Mouse (Mus musculus): Measurements from ENCODE around the gene Csf2rb. TPM values are rescaled to one million over a fixed set of nuclear protein-coding genes. Genes with fewer than 3 reads are reported as not detected.

Gene Csf2rb
- polyA plus RNA-seq, 1 experiment from 2014 or later = 0.36 TPM

DNA sequence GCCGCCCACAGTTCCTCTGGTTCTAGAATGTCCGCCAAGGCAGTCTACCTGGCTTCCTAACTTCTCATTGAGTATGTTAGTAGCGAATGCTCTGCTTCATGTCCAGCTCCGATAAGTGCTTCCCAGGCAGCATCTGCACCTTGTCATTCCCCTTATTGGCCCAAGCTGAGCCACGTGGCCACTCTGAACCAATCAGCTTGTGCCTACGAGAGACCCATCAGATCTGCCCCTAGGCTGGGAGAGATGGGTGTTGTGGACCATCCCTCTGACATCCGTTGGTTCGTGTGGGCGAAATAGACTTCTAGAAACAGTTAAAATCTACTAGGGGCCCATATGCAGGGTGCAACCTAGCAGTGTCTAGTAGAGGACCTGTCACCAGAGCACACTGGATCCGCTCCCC, 52.3 kb downstream of the Csf2rb start:
- CTCF ChIA-PET = interaction anchor here (1.2 kb wide), 1 partner anchor 9 kb away, joined by 5 read pairs; no protein-coding TSS in a partner anchor
- POLR2A ChIA-PET = no interaction called here
- DNase-seq (ENCODE audit: low read depth, low spot score) = no peak
- in situ Hi-C loops (cut with MboI; ENCODE audit: low pct_unique_long_range_greater_than_20kb) = no loop called here
- TF ChIP-seq CTCF (IDR thresholded peaks at IDR 0.05) = no peak
- no peaks in the 10 kb centered on the region for H3K27me3 ChIP-seq
- ATAC-seq = no peak

DNA sequence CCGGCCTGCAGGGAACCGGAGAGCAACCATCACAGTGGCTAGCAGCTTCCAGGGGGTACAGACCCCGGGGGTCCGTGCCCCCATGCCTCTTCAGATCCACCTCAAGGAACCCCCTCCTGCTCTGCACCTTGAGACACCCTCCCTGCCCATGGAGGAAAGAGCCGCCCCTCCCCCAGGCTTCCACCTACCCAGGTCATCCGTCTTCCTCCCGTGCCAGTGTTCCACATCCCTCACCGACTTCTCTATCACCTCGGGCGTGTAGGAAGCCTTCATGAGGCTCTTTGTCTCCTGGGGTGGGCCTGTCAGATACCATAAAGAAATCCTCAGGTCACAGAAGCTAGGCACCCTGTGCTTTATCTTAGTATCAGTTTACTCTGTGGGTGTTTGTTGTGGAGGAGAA, 53.0 kb downstream of the Csf2rb start:
- ChIA-PET POLR2A (no interaction called here), CTCF (interaction anchor here (1.2 kb wide), 1 partner anchor 10 kb away, joined by 5 read pairs; no protein-coding TSS in a partner anchor)
- no peaks in the 10 kb centered on the region for H3K27me3 ChIP-seq
- TF ChIP-seq CTCF (IDR thresholded peaks at IDR 0.05) = no peak
- no peak for ATAC-seq
- in situ Hi-C loops (cut with MboI; ENCODE audit: low pct_unique_long_range_greater_than_20kb) = no loop called here
- DNase-seq (ENCODE audit: low read depth, low spot score) = no peak

DNA sequence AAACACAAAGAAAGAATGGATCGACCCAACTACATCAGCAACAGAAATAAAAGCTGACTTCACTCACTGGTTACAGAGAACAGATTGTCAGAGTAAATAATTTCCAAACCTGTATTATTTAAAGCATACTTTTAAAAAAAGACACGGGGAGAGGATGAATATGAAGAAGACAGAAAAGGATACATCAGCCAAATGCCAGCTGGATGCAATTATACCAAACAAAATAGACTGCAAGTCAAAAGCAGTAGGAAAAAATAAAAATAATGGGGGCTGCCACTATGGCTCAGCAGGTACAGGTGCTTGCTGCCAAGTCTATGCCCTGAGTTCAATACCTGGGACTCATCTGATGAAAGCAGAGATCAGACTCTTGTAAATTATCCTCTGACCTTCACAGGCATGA, 54.7 kb downstream of the Csf2rb start:
- no peaks in the 10 kb centered on the region for H3K27me3 ChIP-seq
- POLR2A ChIA-PET = interaction anchor here (0.7 kb wide), 1 partner anchor 495 kb away, joined by 4 read pairs; no protein-coding TSS in a partner anchor
- TF ChIP-seq CTCF (IDR thresholded peaks at IDR 0.05) = no peak
- CTCF ChIA-PET = interaction anchor here (1.4 kb wide), 1 partner anchor 12 kb away, joined by 3 read pairs; no protein-coding TSS in a partner anchor
- no peak for DNase-seq (ENCODE audit: low read depth, low spot score)
- no peak for ATAC-seq
- in situ Hi-C loops (cut with MboI; ENCODE audit: low pct_unique_long_range_greater_than_20kb) = no loop called here

DNA sequence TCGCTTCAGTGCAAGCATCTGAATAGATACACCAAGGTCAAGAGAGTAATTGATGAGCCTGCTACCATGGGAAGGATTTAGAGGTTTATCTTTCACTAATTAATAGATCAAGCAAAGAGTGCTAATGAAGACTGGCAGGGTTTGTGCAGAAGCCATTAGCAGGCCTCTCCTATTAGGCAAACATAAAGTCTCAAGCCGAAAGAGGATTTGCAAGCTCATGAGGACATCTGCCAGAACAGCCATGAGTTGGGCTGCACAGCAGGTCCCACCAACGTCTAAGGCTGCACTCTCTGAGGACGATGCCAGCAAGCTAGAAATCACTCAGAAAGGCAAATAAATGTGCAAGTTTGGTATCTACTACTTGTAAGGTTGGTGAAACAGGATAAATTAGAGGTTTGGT, 55.2 kb downstream of the Csf2rb start:
- no peak for DNase-seq (ENCODE audit: low read depth, low spot score)
- H3K27me3 ChIP-seq = no peaks in the 10 kb centered on the region
- no peak for ATAC-seq
- ChIA-PET CTCF (interaction anchor here (1.4 kb wide), 1 partner anchor 12 kb away, joined by 3 read pairs; no protein-coding TSS in a partner anchor), POLR2A (no interaction called here)
- no peak for TF ChIP-seq CTCF (IDR thresholded peaks at IDR 0.05)
- in situ Hi-C loops (cut with MboI; ENCODE audit: low pct_unique_long_range_greater_than_20kb) = no loop called here

DNA sequence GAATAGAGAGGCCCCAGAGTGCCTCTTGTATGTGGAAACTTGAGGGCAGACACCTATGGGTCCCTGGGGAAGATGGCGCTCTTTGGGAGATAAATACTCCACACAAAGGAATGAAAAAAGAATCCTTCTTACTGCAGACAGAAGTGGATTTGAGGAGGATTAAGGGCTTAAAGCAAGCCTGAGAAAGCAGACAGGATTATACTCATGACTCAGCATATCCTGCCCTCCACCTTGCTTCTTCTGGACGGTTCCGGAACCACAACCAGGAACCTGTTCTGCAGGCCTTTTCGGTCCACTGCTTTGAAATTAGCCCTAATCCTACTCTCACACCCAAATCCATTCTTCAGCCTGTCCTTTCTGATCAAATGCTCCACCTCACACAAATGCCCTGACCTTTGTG, 56.6 kb downstream of the Csf2rb start:
- ChIA-PET POLR2A (no interaction called here), CTCF (no interaction called here)
- ATAC-seq (peak; percentile 33), DNase-seq (ENCODE audit: low read depth, low spot score) (peak; percentile 90)
- H3K27me3 ChIP-seq = no peaks in the 10 kb centered on the region
- in situ Hi-C loops (cut with MboI; ENCODE audit: low pct_unique_long_range_greater_than_20kb) = no loop called here
- TF ChIP-seq CTCF (IDR thresholded peaks at IDR 0.05) = no peak

DNA sequence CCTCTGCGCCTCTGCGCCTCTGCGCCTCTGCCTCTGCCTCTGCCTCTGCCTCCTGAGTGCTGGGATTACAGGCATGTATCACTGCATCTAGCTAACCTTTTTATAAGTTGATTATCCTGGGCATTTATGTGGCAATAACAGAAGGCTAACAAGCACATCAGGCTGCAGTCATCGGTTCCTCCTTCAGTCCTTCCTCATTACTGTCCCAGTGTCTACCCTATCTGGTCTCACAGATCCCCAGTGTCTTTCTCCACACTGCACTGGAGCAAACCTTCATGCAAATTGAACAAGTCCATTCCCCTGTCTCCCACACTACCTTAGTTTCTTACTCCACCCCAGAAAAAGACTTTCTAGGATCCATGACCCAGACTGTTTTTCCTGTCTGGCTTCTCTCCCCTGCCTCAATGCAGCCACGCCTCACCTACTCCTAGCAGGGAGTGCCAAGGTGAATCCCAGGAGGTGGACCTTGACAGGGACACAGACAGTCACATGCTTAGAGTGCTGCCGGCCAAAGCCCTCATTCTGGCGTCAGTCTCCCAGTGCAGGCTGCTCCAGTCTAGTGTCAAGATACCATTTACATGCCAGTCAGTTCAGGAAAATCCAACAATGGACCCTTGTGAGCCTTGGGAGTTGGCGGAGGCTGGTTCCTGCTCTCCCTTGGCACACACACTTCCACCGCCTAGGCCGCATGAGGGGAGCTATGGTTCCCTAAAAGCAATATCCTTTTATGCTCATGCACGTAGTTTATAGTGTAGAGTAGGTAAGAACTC, 58.1 kb downstream of the Csf2rb start:
- TF ChIP-seq CTCF (IDR thresholded peaks at IDR 0.05) = no peak
- ATAC-seq = no peak
- CTCF ChIA-PET = no interaction called here
- in situ Hi-C loops (cut with MboI; ENCODE audit: low pct_unique_long_range_greater_than_20kb) = no loop called here
- no peaks in the 10 kb centered on the region for H3K27me3 ChIP-seq
- POLR2A ChIA-PET = interaction anchor here (0.9 kb wide), 1 partner anchor 45 kb away, joined by 3 read pairs; the partner anchor contains the start of gene Kctd17
- no peak for DNase-seq (ENCODE audit: low read depth, low spot score)

GRCm38 (mm10) chr15:78384220-78385116, 58.9 kb downstream of the Csf2rb start:
- DNase-seq (ENCODE audit: low read depth, low spot score) = no peak
- H3K27me3 ChIP-seq = no peaks in the 10 kb centered on the region
- in situ Hi-C loops (cut with MboI; ENCODE audit: low pct_unique_long_range_greater_than_20kb) = no loop called here
- no peak for ATAC-seq
- TF ChIP-seq CTCF (IDR thresholded peaks at IDR 0.05) = no peak
- CTCF ChIA-PET = interaction anchor here (1.4 kb wide), 1 partner anchor 16 kb away, joined by 3 read pairs; no protein-coding TSS in a partner anchor
- POLR2A ChIA-PET = interaction anchor here (0.9 kb wide), 1 partner anchor 44 kb away, joined by 3 read pairs; the partner anchor contains the start of gene Kctd17

DNA sequence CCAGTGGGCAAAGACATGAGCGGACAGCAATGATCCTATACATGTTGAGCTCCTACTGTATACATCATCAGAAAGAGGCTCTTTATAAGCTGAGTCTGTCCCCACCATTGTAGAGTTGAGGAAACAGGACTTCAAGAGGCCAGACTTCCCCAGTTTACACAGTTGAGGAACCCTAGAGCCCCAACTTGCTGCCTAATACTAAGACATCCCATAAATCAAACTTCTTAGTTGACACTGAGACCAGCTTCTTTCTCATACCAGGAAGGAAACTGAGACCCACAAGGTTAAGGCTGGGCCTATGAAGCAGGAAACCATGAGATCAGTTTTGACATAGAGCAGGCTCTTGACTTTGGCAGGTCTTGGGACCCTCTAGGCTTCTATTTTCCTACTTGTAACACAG, 60.0 kb downstream of the Csf2rb start:
- CTCF ChIA-PET = interaction anchor here (1.4 kb wide), 1 partner anchor 15 kb away, joined by 3 read pairs; no protein-coding TSS in a partner anchor
- ATAC-seq (no peak), DNase-seq (ENCODE audit: low read depth, low spot score) (no peak)
- no peak for TF ChIP-seq CTCF (IDR thresholded peaks at IDR 0.05)
- in situ Hi-C loops (cut with MboI; ENCODE audit: low pct_unique_long_range_greater_than_20kb) = no loop called here
- no peaks in the 10 kb centered on the region for H3K27me3 ChIP-seq
- POLR2A ChIA-PET = no interaction called here

DNA sequence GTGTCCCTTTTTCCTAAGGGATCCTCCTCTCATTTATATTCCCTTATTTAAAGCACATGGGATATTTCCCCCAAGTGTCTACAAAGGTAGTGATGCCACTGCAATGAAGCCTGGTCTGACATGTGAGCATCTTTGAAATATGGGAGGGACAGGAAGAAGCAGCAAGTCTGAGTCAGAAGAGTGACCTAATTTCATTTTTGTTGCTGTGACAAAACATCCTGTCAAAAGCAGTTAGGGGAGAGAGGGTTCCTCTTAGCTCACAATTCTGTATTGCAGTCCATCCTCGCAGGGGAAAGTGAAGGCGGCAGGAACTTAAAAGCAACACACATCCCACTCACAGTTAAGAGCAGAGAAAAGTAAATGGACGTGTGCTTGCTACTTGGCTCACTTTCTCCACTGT, 65.3 kb downstream of the Csf2rb start:
- DNase-seq (ENCODE audit: low read depth, low spot score) (no peak), ATAC-seq (no peak)
- no peak for TF ChIP-seq CTCF (IDR thresholded peaks at IDR 0.05)
- in situ Hi-C loops (cut with MboI; ENCODE audit: low pct_unique_long_range_greater_than_20kb) = no loop called here
- ChIA-PET CTCF (interaction anchor here (1.2 kb wide), 1 partner anchor 151 kb away, joined by 3 read pairs; no protein-coding TSS in a partner anchor), POLR2A (interaction anchor here (0.6 kb wide), 1 partner anchor 459 kb away, joined by 5 read pairs; no protein-coding TSS in a partner anchor)
- H3K27me3 ChIP-seq = no peaks in the 10 kb centered on the region

GRCm38 (mm10) chr15:78395478-78395962, 70.0 kb downstream of the Csf2rb start, which contains the start of gene Tex33:
TSS of gene Tex33 (minus strand) at chr15:78395912.
- DNase-seq (ENCODE audit: low read depth, low spot score) = no peak
- CTCF ChIA-PET = interaction anchor here (1.1 kb wide), 1 partner anchor 24 kb away, joined by 3 read pairs; no protein-coding TSS in a partner anchor
- POLR2A ChIA-PET = no interaction called here
- no peak for ATAC-seq
- no peak for TF ChIP-seq CTCF (IDR thresholded peaks at IDR 0.05)
- no peaks in the 10 kb centered on the region for H3K27me3 ChIP-seq
- in situ Hi-C loops (cut with MboI; ENCODE audit: low pct_unique_long_range_greater_than_20kb) = no loop called here

All from Patski (cell line).